Mouse (Mus musculus) ES-E14 (cell line): ENCODE measurements around the gene Gria2. TPM values are rescaled to one million over a fixed set of nuclear protein-coding genes. Genes with fewer than 3 reads are reported as not detected.
A peak's percentile ranks its signal among the peaks of the same experiment; 100 is the strongest.

ENCODE experiments used
- DNase-seq: peaks from one replicate; pipeline ENCODE4 v3.0.0-alpha.2; 2013; ENCODE audit warnings: low read depth, low spot score
- H3K27ac ChIP-seq: 2 replicates; pipeline ENCODE4 v1.5.1; 2012; ENCODE audit warnings: low read depth, mild to moderate bottlenecking, low read length, moderate library complexity, mixed read lengths; ENCODE audit not compliant: poor library complexity, insufficient read depth, severe bottlenecking
- H3K36me3 ChIP-seq: 2 replicates; pipeline ENCODE4 v1.6.1; 2012; ENCODE audit warnings: mild to moderate bottlenecking, low read length, moderate library complexity, mixed read lengths; ENCODE audit not compliant: control insufficient read depth, poor library complexity, insufficient read depth, severe bottlenecking
- H3K4me1 ChIP-seq, 2 experiments: fragments of 150-350 bp in 1 of 2; sonication (generic) in 1 of 2; 2 replicates each; pipeline ENCODE4 v1.6.1; 2012; ENCODE audit warnings: low read length in 2 of 2, mild to moderate bottlenecking in 1 of 2, mixed read lengths in 1 of 2; ENCODE audit not compliant: control insufficient read depth in 2 of 2, insufficient read depth in 2 of 2, poor library complexity in 1 of 2
- H3K4me3 ChIP-seq, 2 experiments: fragments of 150-350 bp in 1 of 2; sonication (generic) in 1 of 2; 2 replicates each; pipeline ENCODE4 v1.5.1; 2012; ENCODE audit warnings: low read length in 2 of 2, low read depth in 1 of 2, mild to moderate bottlenecking in 1 of 2, mixed read lengths in 1 of 2; ENCODE audit not compliant: insufficient read depth in 1 of 2, poor library complexity in 1 of 2, severe bottlenecking in 1 of 2
- H3K9ac ChIP-seq: 2 replicates; pipeline ENCODE4 v1.6.1; 2012; ENCODE audit warnings: low read depth, mild to moderate bottlenecking, low read length, mixed read lengths; ENCODE audit not compliant: poor library complexity, insufficient read depth, severe bottlenecking
- H3K9me3 ChIP-seq: fragments of 150-350 bp; sonication (generic); 2 replicates; pipeline ENCODE4 v1.6.1; 2012; ENCODE audit warnings: low read depth, mild to moderate bottlenecking, low read length; ENCODE audit not compliant: control insufficient read depth, insufficient read depth
- CHD2 ChIP-seq: IDR thresholded peaks from 2 replicates; pipeline ENCODE4 v1.6.1; 2014; ENCODE audit warnings: mild to moderate bottlenecking, low read depth, low read length, inconsistent platforms
- HCFC1 ChIP-seq: IDR thresholded peaks from 2 replicates; pipeline ENCODE4 v1.6.1; 2012; ENCODE audit warnings: low read length, inconsistent platforms, borderline replicate concordance; ENCODE audit not compliant: insufficient read depth
- MAFK ChIP-seq: IDR thresholded peaks from 2 replicates; pipeline ENCODE4 v1.6.1; 2014; ENCODE audit warnings: mild to moderate bottlenecking, low read depth, low read length, inconsistent platforms; ENCODE audit not compliant: insufficient read depth
- ZC3H11A ChIP-seq: IDR thresholded peaks from 2 replicates; pipeline ENCODE4 v1.6.1; 2012; ENCODE audit warnings: low read depth, mild to moderate bottlenecking, inconsistent platforms, low read length, borderline replicate concordance
- ZNF384 ChIP-seq: IDR thresholded peaks from 2 replicates; pipeline ENCODE4 v1.6.1; 2012; ENCODE audit warnings: low read depth, low read length, inconsistent platforms
- in situ Hi-C, 2 experiments: fragments of 600-800 bp; cut with MboI; formaldehyde crosslinking; loops; one replicate each; pipeline ENCODE4 v1.15.1; 2025; ENCODE audit warnings: low sequenced_read_pairs in 2 of 2, inconsistent platforms in 1 of 2; ENCODE audit not compliant: unreplicated experiment in 2 of 2
- total RNA-seq: library from RNA; depleted of rRNA; stranded (reverse); fragments of 300-350 nt; gene quantifications from 2 replicates; pipeline ENCODE4 v1.2.3, GENCODE M21; 2012

The Gria2 gene
- total RNA-seq, 1 experiment: not detected

GRCm38 (mm10) chr3:80702173-80702572 is 100.5 kb downstream of the Gria2 start:
- no peak overlapping the region for H3K4me3 ChIP-seq
- H3K9ac ChIP-seq: no peak overlapping the region
- H3K9me3 ChIP-seq: no peaks in the 10 kb centered on the region
- in situ Hi-C loops: no loop called here
- H3K27ac ChIP-seq: no peak overlapping the region
- H3K36me3 ChIP-seq: no peaks in the 10 kb centered on the region
- DNase-seq: no peak
- H3K4me1 ChIP-seq: no peaks in the 10 kb centered on the region
- no peak for TF ChIP-seq HCFC1
- TF ChIP-seq CHD2: no peak
- no peak for TF ChIP-seq MAFK
- TF ChIP-seq ZC3H11A: no peak
- TF ChIP-seq ZNF384: no peak

GRCm38 (mm10) chr3:80697523-80697922 is 105.1 kb downstream of the Gria2 start:
- H3K9ac ChIP-seq: no peak overlapping the region
- in situ Hi-C loops: no loop called here

GRCm38 (mm10) chr3:80694965-80695364 is 107.7 kb downstream of the Gria2 start:
- Histone ChIP-seq H3K27ac (no peak overlapping the region), H3K4me3 (no peak overlapping the region), H3K4me1 (no peaks in the 10 kb centered on the region), H3K36me3 (no peaks in the 10 kb centered on the region), H3K9ac (no peak overlapping the region), H3K9me3 (no peaks in the 10 kb centered on the region)
- in situ Hi-C loops: no loop called here
- no peak for TF ChIP-seq MAFK
- TF ChIP-seq CHD2: no peak
- TF ChIP-seq HCFC1: no peak
- no peak for TF ChIP-seq ZNF384
- TF ChIP-seq ZC3H11A: no peak
- DNase-seq: peak; percentile 20

More at GRCm38 (mm10) chr3:80697523-80697922, 105.1 kb downstream of the Gria2 start:
- no peaks in the 10 kb centered on the region for H3K4me1 ChIP-seq
- H3K4me3 ChIP-seq: no peak overlapping the region
- H3K36me3 ChIP-seq: no peaks in the 10 kb centered on the region
- no peaks in the 10 kb centered on the region for H3K9me3 ChIP-seq
- TF ChIP-seq CHD2 (no peak), ZNF384 (no peak), HCFC1 (no peak), MAFK (no peak), ZC3H11A (no peak)
- no peak for DNase-seq
- no peak overlapping the region for H3K27ac ChIP-seq

- Histone ChIP-seq H3K4me3 (no peak overlapping the region), H3K9ac (no peak overlapping the region), H3K9me3 (no peaks in the 10 kb centered on the region), H3K4me1 (no peaks in the 10 kb centered on the region), H3K36me3 (no peaks in the 10 kb centered on the region), H3K27ac (no peak overlapping the region)
- DNase-seq: no peak
- TF ChIP-seq MAFK: no peak
- no peak for TF ChIP-seq HCFC1
- no peak for TF ChIP-seq ZNF384
- no peak for TF ChIP-seq CHD2
- no peak for TF ChIP-seq ZC3H11A
- in situ Hi-C loops: no loop called here
These were observed 137.5 kb downstream of the Gria2 start for GRCm38 (mm10) chr3:80665105-80665504.

- TF ChIP-seq CHD2: no peak
- no peak for TF ChIP-seq ZC3H11A
- TF ChIP-seq HCFC1: no peak
- peak; percentile 82 for TF ChIP-seq ZNF384
- in situ Hi-C loops: no loop called here
- Histone ChIP-seq H3K4me1 (no peaks in the 10 kb centered on the region), H3K4me3 (no peak overlapping the region), H3K27ac (no peak overlapping the region), H3K36me3 (no peaks in the 10 kb centered on the region), H3K9ac (no peak overlapping the region), H3K9me3 (no peaks in the 10 kb centered on the region)
- no peak for DNase-seq
These were observed 139.3 kb downstream of the Gria2 start for GRCm38 (mm10) chr3:80663293-80663692.
